Mouse (Mus musculus) retina, postnatal 7 days (tissue): Measurements from ENCODE around the gene Cmtr2.
A peak's percentile ranks its signal among the peaks of the same experiment; 100 is the strongest.

Experiments
- DNase-seq: peaks from one replicate; pipeline ENCODE4 v3.0.0-alpha.2; 2012; ENCODE audit warnings: low read depth, low spot score

The Cmtr2 gene

DNA sequence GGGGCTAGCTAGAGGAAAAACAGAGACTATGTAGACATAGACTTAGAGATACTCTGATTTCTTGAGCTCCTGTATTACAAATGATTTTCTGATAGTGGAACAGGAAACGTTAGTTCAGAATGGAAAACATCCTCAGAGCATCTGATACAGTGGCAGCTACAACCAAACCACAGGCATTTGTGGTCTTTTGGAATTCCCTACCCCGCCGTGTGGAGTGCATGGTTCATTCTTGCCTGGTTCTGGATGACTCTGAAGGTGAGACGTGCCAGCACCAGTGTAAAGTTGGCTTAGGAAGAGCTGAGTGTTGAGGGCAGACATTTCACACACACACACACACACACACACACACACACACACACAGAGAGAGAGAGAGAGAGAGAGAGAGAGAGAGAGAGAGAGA lies 38.5 kb downstream of the Cmtr2 start:
- DNase-seq: no peak

DNA sequence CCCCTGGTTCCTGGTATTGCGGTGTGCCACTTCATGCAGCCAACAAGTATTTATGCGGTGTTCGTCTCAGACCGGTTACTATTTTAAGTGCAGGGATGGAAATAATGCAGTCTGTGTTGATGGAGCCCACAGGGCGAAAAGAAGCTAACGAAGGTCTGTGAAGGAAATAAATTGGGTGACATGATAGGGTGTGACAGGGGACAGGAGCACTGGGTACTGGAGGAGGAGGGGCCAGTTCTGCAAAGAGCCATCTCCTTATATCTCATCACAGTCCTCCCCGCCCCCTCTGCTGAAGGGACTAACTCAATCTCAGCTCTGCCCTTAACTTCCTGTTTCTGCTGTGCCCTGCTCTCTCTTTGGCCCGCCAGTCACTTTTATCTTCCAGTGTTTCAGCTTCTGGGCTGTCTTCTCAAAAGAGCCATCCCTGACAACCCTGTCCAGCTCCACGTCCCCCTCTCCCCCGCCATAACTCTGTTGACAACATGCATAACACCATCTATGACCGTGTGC lies 50.4 kb downstream of the Cmtr2 start:
- no peak for DNase-seq

DNA sequence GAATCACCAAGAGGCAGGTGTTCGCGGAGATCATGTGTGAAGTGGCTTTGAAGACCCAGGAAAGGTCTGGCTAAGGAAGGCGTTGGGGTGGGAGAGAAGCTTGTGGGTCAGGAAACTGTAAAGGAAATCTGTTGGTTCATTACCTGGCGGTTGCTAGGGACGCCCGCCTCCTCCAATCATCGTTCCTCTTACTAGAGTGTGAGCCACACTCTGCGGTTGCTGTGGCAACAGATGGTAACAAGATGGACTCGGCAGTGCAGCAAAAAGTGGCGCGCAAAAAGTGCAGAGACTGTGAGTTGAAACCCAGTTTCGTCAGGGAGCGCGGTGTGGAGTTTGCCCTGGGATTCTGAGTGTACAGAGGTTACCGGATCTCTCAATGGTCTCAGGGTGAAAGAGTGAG lies 51.3 kb downstream of the Cmtr2 start, which contains the start of gene Hydin:
Gene Hydin (plus strand): TSS at position 237 of the 400 bp plus-strand sequence.
- DNase-seq: peak; percentile 61

DNA sequence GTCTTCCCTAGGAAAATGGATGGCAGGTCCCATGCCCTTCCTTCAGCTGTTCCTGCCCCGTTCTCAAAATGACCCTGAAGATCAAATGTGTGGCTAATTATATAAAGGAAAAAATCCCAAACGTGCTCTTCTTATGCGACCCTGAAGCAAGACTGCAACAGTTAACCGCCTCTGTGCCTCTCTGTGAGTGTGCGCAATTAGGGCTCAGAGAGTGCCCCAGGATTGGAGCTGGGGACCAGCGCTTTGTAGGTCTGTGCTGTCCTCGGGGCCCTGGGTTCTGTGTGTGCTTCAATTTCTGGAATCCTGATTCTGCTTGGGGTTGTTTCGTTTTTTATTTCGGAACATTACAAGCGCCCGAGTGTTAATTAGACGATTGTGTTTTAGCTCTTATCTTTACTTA lies 51.8 kb downstream of the Cmtr2 start:
- no peak for DNase-seq

DNA sequence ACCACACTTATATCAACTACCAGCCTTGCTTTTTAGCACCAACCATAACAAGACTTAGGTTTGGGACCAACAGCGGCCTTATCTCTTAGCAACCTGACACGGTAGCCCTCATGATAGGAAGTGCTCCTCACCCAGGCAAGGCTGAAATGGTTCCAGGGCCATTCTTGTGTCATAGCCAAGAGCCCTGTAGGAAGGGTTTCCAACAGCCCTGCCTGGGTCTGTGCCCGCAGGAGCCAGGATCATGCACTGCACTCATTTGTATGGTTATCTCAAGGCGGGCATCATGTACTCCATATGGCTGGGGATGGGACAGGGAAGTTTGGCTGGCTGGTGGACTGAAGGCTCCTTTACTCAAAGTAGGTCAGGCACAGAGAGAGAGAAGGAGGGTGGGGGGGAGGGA lies 55.2 kb downstream of the Cmtr2 start:
- DNase-seq: no peak

DNA sequence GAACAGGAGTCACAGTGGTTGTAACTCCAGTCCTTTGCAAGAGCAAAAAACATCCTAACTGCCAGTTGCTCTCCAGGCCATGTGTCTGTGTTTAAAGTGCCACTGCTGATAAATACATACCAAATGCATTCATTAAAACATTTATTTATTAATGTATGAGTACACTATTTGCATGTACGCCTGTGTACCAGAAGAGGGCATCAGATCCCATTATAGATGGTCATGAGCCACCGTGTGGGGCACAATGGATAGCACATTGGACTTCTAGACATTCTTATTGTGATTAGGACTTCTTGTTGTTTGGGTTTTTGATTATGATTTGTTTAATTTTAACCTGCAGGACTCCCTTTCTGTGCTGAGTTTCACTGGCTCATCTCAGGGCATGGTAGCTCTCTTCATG lies 57.9 kb downstream of the Cmtr2 start:
- no peak for DNase-seq
